Mouse (Mus musculus): ENCODE measurements around the gene Wdr95. TPM values are rescaled to one million over a fixed set of nuclear protein-coding genes. Genes with fewer than 3 reads are reported as not detected.
A peak's percentile ranks its signal among the peaks of the same experiment; 100 is the strongest.

Wdr95 gene
- polyA plus RNA-seq, 1 experiment = 0.29 TPM

DNA sequence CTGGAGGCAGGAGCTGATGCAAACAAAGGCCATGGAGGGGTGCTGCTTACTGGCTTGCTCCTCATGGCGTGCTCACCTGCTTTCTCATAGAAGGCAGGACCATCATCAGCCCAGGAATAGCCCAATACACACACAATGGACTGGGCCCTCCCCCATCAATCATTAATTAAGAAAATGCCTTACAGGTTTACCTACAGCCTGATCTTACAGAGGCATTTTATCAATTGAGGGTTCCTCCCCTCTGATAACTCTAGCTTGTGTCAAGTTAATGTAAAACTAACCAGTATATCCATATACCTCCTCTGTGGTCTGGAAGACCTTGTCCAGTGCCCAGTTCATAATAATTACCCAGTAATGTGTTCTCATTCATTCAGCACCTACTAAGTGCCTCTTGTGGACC is 56.8 kb downstream of the Wdr95 start:
- H3K36me3 ChIP-seq (ENCODE audit: control insufficient read depth, insufficient read depth) = no peaks in the 10 kb centered on the region
- no peak overlapping the region for H3K4me3 ChIP-seq (ENCODE audit: insufficient read depth, poor library complexity, severe bottlenecking)
- H3K27me3 ChIP-seq (ENCODE audit: control insufficient read depth, insufficient read depth, insufficient read length) = no peaks in the 10 kb centered on the region
- no peaks in the 10 kb centered on the region for H3K79me3 ChIP-seq (ENCODE audit: low read depth)
- TF ChIP-seq CEBPB (IDR thresholded peaks at IDR 0.05; ENCODE audit: low read depth) = no peak
- H3ac ChIP-seq (ENCODE audit: control insufficient read depth, insufficient read length, low read depth) = no peak overlapping the region
- no peaks in the 10 kb centered on the region for H3K79me2 ChIP-seq (ENCODE audit: control insufficient read depth, insufficient read depth)

- TF ChIP-seq CTCF (IDR thresholded peaks at IDR 0.05; ENCODE audit: control insufficient read depth, insufficient read depth, insufficient read length) = no peak
- TF ChIP-seq CEBPB (IDR thresholded peaks at IDR 0.05; ENCODE audit: low read depth) = no peak
- no peak for TF ChIP-seq USF1 (IDR thresholded peaks at IDR 0.05; ENCODE audit: low read depth)
- no peak for TF ChIP-seq FOSL1 (IDR thresholded peaks at IDR 0.05; ENCODE audit: insufficient read depth, low read length, poor library complexity, severe bottlenecking)
- TF ChIP-seq MAX (IDR thresholded peaks at IDR 0.05) = no peak
- TF ChIP-seq MYOD1 (IDR thresholded peaks at IDR 0.05; ENCODE audit: control insufficient read depth, insufficient read length, low read depth) = no peak
- no peak for TF ChIP-seq MYOG (IDR thresholded peaks at IDR 0.05; ENCODE audit: control insufficient read depth, extremely low read depth, insufficient read length)
- Histone ChIP-seq H3K79me2 (ENCODE audit: control insufficient read depth, insufficient read depth) (no peaks in the 10 kb centered on the region), H3ac (ENCODE audit: control insufficient read depth, insufficient read length, low read depth) (no peak overlapping the region), H3K4me3 (ENCODE audit: insufficient read depth, poor library complexity, severe bottlenecking) (no peak overlapping the region), H3K79me3 (ENCODE audit: low read depth) (no peaks in the 10 kb centered on the region), H3K27me3 (ENCODE audit: control insufficient read depth, insufficient read depth, insufficient read length) (no peaks in the 10 kb centered on the region), H3K36me3 (ENCODE audit: control insufficient read depth, insufficient read depth) (no peaks in the 10 kb centered on the region)
Observed at GRCm38 (mm10) chr5:149585910-149586309, 57.4 kb downstream of the Wdr95 start.

DNA sequence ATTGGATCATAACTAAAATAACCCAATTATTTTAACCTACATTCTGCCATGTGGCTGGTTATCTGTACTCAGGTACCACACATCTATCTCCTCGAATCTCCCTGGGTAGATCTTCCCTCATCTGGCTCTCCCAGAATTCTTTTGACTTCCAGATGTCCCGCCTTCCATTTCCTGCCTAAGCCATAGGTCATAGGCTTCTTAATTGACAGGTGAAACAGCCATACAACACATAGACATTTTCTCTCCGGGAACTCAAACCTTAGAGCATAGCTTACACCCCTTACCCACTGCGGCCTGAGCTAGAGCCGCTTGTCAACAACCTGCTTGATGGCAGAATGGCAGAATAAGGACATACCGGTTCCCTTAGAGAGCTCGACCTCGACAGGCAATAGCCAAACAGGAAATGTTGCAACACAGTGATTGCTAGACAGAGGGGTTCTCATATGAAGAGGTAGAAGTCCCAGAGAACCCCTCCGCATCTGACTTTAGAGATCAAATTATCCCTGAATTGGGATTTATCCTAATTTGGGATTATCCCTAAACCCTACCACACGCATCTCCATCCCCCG is 58.9 kb downstream of the Wdr95 start:
- Histone ChIP-seq H3K79me3 (ENCODE audit: low read depth) (no peaks in the 10 kb centered on the region), H3K79me2 (ENCODE audit: control insufficient read depth, insufficient read depth) (no peaks in the 10 kb centered on the region), H3ac (ENCODE audit: control insufficient read depth, insufficient read length, low read depth) (no peak overlapping the region), H3K4me3 (ENCODE audit: insufficient read depth, poor library complexity, severe bottlenecking) (no peak overlapping the region), H3K27me3 (ENCODE audit: control insufficient read depth, insufficient read depth, insufficient read length) (no peaks in the 10 kb centered on the region), H3K36me3 (ENCODE audit: control insufficient read depth, insufficient read depth) (no peaks in the 10 kb centered on the region)
- TF ChIP-seq MAX (IDR thresholded peaks at IDR 0.05) (no peak), USF1 (IDR thresholded peaks at IDR 0.05; ENCODE audit: low read depth) (no peak), CEBPB (IDR thresholded peaks at IDR 0.05; ENCODE audit: low read depth) (no peak), CTCF (IDR thresholded peaks at IDR 0.05; ENCODE audit: control insufficient read depth, insufficient read depth, insufficient read length) (no peak), MYOG (IDR thresholded peaks at IDR 0.05; ENCODE audit: control insufficient read depth, extremely low read depth, insufficient read length) (no peak), FOSL1 (IDR thresholded peaks at IDR 0.05; ENCODE audit: insufficient read depth, low read length, poor library complexity, severe bottlenecking) (no peak), MYOD1 (IDR thresholded peaks at IDR 0.05; ENCODE audit: control insufficient read depth, insufficient read length, low read depth) (no peak)

GRCm38 (mm10) chr5:149588814-149589534 is 60.5 kb downstream of the Wdr95 start:
- no peak overlapping the region for H3ac ChIP-seq (ENCODE audit: control insufficient read depth, insufficient read length, low read depth)
- H3K79me3 ChIP-seq (ENCODE audit: low read depth) = no peaks in the 10 kb centered on the region
- no peak overlapping the region for H3K4me3 ChIP-seq (ENCODE audit: insufficient read depth, poor library complexity, severe bottlenecking)
- H3K27me3 ChIP-seq (ENCODE audit: control insufficient read depth, insufficient read depth, insufficient read length) = no peaks in the 10 kb centered on the region
- H3K79me2 ChIP-seq (ENCODE audit: control insufficient read depth, insufficient read depth) = no peaks in the 10 kb centered on the region
- no peaks in the 10 kb centered on the region for H3K36me3 ChIP-seq (ENCODE audit: control insufficient read depth, insufficient read depth)
- TF ChIP-seq USF1 (IDR thresholded peaks at IDR 0.05; ENCODE audit: low read depth) (peak; percentile 38), FOSL1 (IDR thresholded peaks at IDR 0.05; ENCODE audit: insufficient read depth, low read length, poor library complexity, severe bottlenecking) (no peak)

- Histone ChIP-seq H3K79me3 (ENCODE audit: low read depth) (no peaks in the 10 kb centered on the region), H3K36me3 (ENCODE audit: control insufficient read depth, insufficient read depth) (no peaks in the 10 kb centered on the region), H3K4me3 (ENCODE audit: insufficient read depth, poor library complexity, severe bottlenecking) (no peak overlapping the region), H3K27me3 (ENCODE audit: control insufficient read depth, insufficient read depth, insufficient read length) (no peaks in the 10 kb centered on the region), H3ac (ENCODE audit: control insufficient read depth, insufficient read length, low read depth) (no peak overlapping the region), H3K79me2 (ENCODE audit: control insufficient read depth, insufficient read depth) (no peaks in the 10 kb centered on the region)
- TF ChIP-seq MYOG (IDR thresholded peaks at IDR 0.05; ENCODE audit: control insufficient read depth, extremely low read depth, insufficient read length) (no peak), MAX (IDR thresholded peaks at IDR 0.05) (no peak), MYOD1 (IDR thresholded peaks at IDR 0.05; ENCODE audit: control insufficient read depth, insufficient read length, low read depth) (no peak), CTCF (IDR thresholded peaks at IDR 0.05; ENCODE audit: control insufficient read depth, insufficient read depth, insufficient read length) (no peak), USF1 (IDR thresholded peaks at IDR 0.05; ENCODE audit: low read depth) (no peak), FOSL1 (IDR thresholded peaks at IDR 0.05; ENCODE audit: insufficient read depth, low read length, poor library complexity, severe bottlenecking) (no peak), CEBPB (IDR thresholded peaks at IDR 0.05; ENCODE audit: low read depth) (no peak)
Observed at GRCm38 (mm10) chr5:149589932-149590331, 61.5 kb downstream of the Wdr95 start.

DNA sequence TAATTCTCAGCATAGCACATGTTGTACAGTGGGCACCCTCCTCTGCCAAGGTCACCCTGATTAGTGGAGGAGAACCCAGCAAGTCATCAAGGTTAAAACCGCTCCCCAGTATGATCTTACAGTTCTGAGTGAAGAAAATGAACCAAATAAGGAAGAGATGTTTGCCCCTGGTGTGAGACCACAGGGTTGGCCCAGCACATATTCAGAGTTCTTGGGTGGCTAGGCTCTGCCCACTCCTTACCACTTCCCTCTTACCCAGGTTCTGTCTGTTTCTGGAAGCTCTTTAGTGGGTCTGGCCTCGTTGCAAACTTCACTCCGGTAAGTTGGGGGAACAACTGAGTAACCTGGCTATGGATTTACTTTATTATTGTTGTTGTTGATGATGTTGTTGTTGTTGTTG is 65.7 kb downstream of the Wdr95 start:
- H3ac ChIP-seq (ENCODE audit: control insufficient read depth, insufficient read length, low read depth) = no peak overlapping the region
- no peaks in the 10 kb centered on the region for H3K36me3 ChIP-seq (ENCODE audit: control insufficient read depth, insufficient read depth)
- H3K27me3 ChIP-seq (ENCODE audit: control insufficient read depth, insufficient read depth, insufficient read length) = peaks cover 1% of the 10 kb centered on the region
- no peak overlapping the region for H3K4me3 ChIP-seq (ENCODE audit: insufficient read depth, poor library complexity, severe bottlenecking)
- H3K79me2 ChIP-seq (ENCODE audit: control insufficient read depth, insufficient read depth) = no peaks in the 10 kb centered on the region
- TF ChIP-seq CTCF (IDR thresholded peaks at IDR 0.05; ENCODE audit: control insufficient read depth, insufficient read depth, insufficient read length) (no peak), FOSL1 (IDR thresholded peaks at IDR 0.05; ENCODE audit: insufficient read depth, low read length, poor library complexity, severe bottlenecking) (no peak), MAX (IDR thresholded peaks at IDR 0.05) (no peak), MYOG (IDR thresholded peaks at IDR 0.05; ENCODE audit: control insufficient read depth, extremely low read depth, insufficient read length) (no peak), CEBPB (IDR thresholded peaks at IDR 0.05; ENCODE audit: low read depth) (no peak), USF1 (IDR thresholded peaks at IDR 0.05; ENCODE audit: low read depth) (no peak), MYOD1 (IDR thresholded peaks at IDR 0.05; ENCODE audit: control insufficient read depth, insufficient read length, low read depth) (no peak)
- no peaks in the 10 kb centered on the region for H3K79me3 ChIP-seq (ENCODE audit: low read depth)
